Comparison of ENCODE assay signal across 9 mouse cellular contexts in the genomic region with DNA sequence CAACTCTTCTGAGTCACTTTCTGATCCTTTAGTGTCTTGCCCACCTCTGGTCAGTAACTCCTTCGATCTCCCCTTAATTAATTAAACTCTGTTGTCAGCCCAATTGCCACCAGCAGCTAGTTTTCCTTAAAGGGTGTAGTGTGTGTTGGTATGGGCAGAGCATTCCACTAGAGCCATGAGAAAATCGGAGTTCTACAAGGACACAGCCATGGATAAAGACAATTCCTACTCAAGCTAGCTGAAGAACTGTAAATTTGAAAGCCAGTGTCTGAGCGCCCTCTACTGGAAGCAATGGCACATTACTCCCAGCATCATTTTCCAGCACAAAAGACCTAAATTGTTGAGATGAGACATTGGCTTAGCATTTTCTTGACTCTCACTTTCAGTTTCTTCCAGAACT. TPM values are rescaled to one million over a fixed set of nuclear protein-coding genes. Genes with fewer than 3 reads are reported as not detected.
DNase-seq lines count a peak whose midpoint lies in the region; ATAC-seq and TF ChIP-seq lines count a peak whose summit lies in the region.
"Had no signal": no experiment of that assay in that cellular context is flagged by ENCODE, and none has a peak within 500 bp of the region (broad histone marks: within the 10 kb centered on the region; RNA-seq: fewer than 3 reads in every experiment).

No protein-coding gene starts in this region.

- H3K9me3 ChIP-seq in ES-E14 (ENCODE audit: control insufficient read depth, insufficient read depth, low read depth, low read length), result no peaks in the 10 kb centered on the region
- H3K9me3 ChIP-seq in liver, embryonic 13.5 days (replicated peaks), result no peaks in the 10 kb centered on the region; the same call in 1 of the 2 replicates
- H3K9me3 ChIP-seq: limb, embryonic 12.5 days had no signal

- ATAC-seq in liver, embryonic 13.5 days (ENCODE audit: low read depth), result no peak

- no peak overlapping the region for H3K4me3 ChIP-seq in ES-E14 (ENCODE audit: insufficient read depth in 1 of 2, low read depth in 1 of 2, low read length in 2 of 2, poor library complexity in 1 of 2, severe bottlenecking in 1 of 2)
- H3K4me3 ChIP-seq in liver, embryonic 13.5 days (replicated peaks), result no peak overlapping the region
- H3K4me3 ChIP-seq: limb, embryonic 12.5 days had no signal

- 0 out of 4 replicates have a peak, but pooled peaks cover 0 to 3% of the 10 kb centered on the region in 2 experiments for H3K4me1 ChIP-seq in ES-E14 (ENCODE audit: control insufficient read depth in 2 of 2, insufficient read depth in 2 of 2, low read length in 2 of 2, poor library complexity in 1 of 2)
- H3K4me1 ChIP-seq in liver, embryonic 13.5 days (replicated peaks), result 0 out of 2 replicates have a peak, but pooled peaks cover 5% of the 10 kb centered on the region
- H3K4me1 ChIP-seq: limb, embryonic 12.5 days had no signal

- H3K27me3 ChIP-seq in liver, embryonic 13.5 days, result peaks cover 21% of the 10 kb centered on the region
- H3K27me3 ChIP-seq: limb, embryonic 12.5 days had no signal

- 29% methylated on average over 3 of the region's 3 CpGs for WGBS in liver, embryonic 13.5 days (ENCODE audit: insufficient replicate concordance)

- no peaks in the 10 kb centered on the region for H3K36me3 ChIP-seq in ES-E14 (ENCODE audit: control insufficient read depth, insufficient read depth, low read length, poor library complexity, severe bottlenecking)
- no peaks in the 10 kb centered on the region for H3K36me3 ChIP-seq in liver, embryonic 13.5 days
- H3K36me3 ChIP-seq: limb, embryonic 12.5 days had no signal

- in situ Hi-C loops in ES-E14 (cut with MboI; ENCODE audit: low sequenced_read_pairs in 2 of 2, unreplicated experiment in 2 of 2), result loop anchor here (5.0 kb wide), 1 partner anchor 445 kb away; no protein-coding TSS in a partner anchor

- no peak overlapping the region for H3K4me2 ChIP-seq in liver, embryonic 13.5 days
- H3K4me2 ChIP-seq: limb, embryonic 12.5 days had no signal

- peak; percentile 72 for DNase-seq in A20 (ENCODE audit: low read depth, low spot score)
- peak; percentile 64 for DNase-seq in ES-E14 (ENCODE audit: low read depth, low spot score)
- peak; percentile 57 for DNase-seq in cerebellum, adult 11-12 months
- peak; percentile 78 to 90 for DNase-seq in frontal cortex, postnatal 36 days (ENCODE audit: low spot score in 2 of 2)
- peak; percentile 81 for DNase-seq in kidney, postnatal 10 days
- peak; percentile 44 for DNase-seq in liver, embryonic 13.5 days
- DNase-seq in retina, postnatal 1 day, result peak; percentile 85
- peak; percentile 79 for DNase-seq in yolk sac, embryonic 10.5 days (ENCODE audit: low spot score)

- H3K9ac ChIP-seq in ES-E14 (ENCODE audit: insufficient read depth, low read depth, low read length, poor library complexity, severe bottlenecking), result no peak overlapping the region
- H3K9ac ChIP-seq in liver, embryonic 13.5 days, result no peak overlapping the region
- H3K9ac ChIP-seq: limb, embryonic 12.5 days had no signal

- H3K27ac ChIP-seq in ES-E14 (ENCODE audit: insufficient read depth, low read depth, low read length, poor library complexity, severe bottlenecking), result no peak overlapping the region
- no peak overlapping the region for H3K27ac ChIP-seq in liver, embryonic 13.5 days
- H3K27ac ChIP-seq: limb, embryonic 12.5 days had no signal

TF ChIP-seq in ES-E14, 5 proteins besides CTCF, POLR2A, EP300 and RAD21:
- TF ChIP-seq MAFK (IDR thresholded peaks at IDR 0.05; ENCODE audit: insufficient read depth, low read depth, low read length), result no peak
- peak; percentile 97 for TF ChIP-seq ZC3H11A (IDR thresholded peaks at IDR 0.05; ENCODE audit: borderline replicate concordance, low read depth, low read length)

RNA-seq across cellular contexts. Expression of a gene that starts 30.1 kb away (rescaled TPM):
- 9.6 and 9.7 TPM in 2 replicates for total RNA-seq in ES-E14 (2012; rRNA removed)
- 352 and 354 TPM in 2 replicates for polyA plus RNA-seq in liver, embryonic 13.5 days (2015; fragmentation: Nextera tagmentation; extraction: Ambion mirVana)
